Mouse (Mus musculus) limb, embryonic 14.5 days (tissue): ENCODE data around the gene Ap1b1. TPM values are rescaled to one million over a fixed set of nuclear protein-coding genes. Genes with fewer than 3 reads are reported as not detected.

Experiments
- ATAC-seq: fragments of 200-750 bp; cut with Nextera tagmentation; 2 replicates; pipeline ENCODE4 v1.8.0; 2017; ENCODE audit warnings: low read depth, moderate number of reproducible peaks, moderate TSS enrichment; ENCODE audit not compliant: low FRiP score
- DNase-seq: peaks from one replicate; pipeline ENCODE4 v3.0.0-alpha.2; 2015; ENCODE audit warnings: low spot score
- H3K27ac ChIP-seq: fragments of 300-500 bp; sonication (generic); replicated peaks from 2 replicates; pipeline ENCODE4 v1.5.1; 2014; ENCODE audit warnings: low read depth, mild to moderate bottlenecking, low read length, moderate library complexity, mixed read lengths
- H3K27me3 ChIP-seq: fragments of 300-500 bp; sonication (generic); 2 replicates; pipeline ENCODE4 v1.6.1; 2014; ENCODE audit warnings: low read length, mixed read lengths; ENCODE audit not compliant: control insufficient read depth, insufficient read depth
- H3K36me3 ChIP-seq: fragments of 300-500 bp; sonication (generic); 2 replicates; pipeline ENCODE4 v1.6.1; 2014; ENCODE audit warnings: mild to moderate bottlenecking, low read length, moderate library complexity, mixed read lengths; ENCODE audit not compliant: control insufficient read depth, insufficient read depth
- H3K4me1 ChIP-seq: fragments of 300-500 bp; sonication (generic); 2 replicates; pipeline ENCODE4 v1.6.1; 2014; ENCODE audit warnings: antibody characterized with exemption, low read length, mixed read lengths; ENCODE audit not compliant: control insufficient read depth, insufficient read depth
- H3K4me2 ChIP-seq: fragments of 300-500 bp; sonication (generic); replicated peaks from 2 replicates; pipeline ENCODE4 v1.6.1; 2014; ENCODE audit warnings: low read depth, mild to moderate bottlenecking, low read length, moderate library complexity; ENCODE audit not compliant: severe bottlenecking
- H3K4me3 ChIP-seq: fragments of 300-500 bp; sonication (generic); replicated peaks from 2 replicates; pipeline ENCODE4 v1.5.1; 2014; ENCODE audit warnings: low read length
- H3K9ac ChIP-seq: fragments of 300-500 bp; sonication (generic); 2 replicates; pipeline ENCODE4 v1.6.1; 2014; ENCODE audit warnings: mild to moderate bottlenecking, low read depth, low read length, moderate library complexity; ENCODE audit not compliant: severe bottlenecking
- H3K9me3 ChIP-seq: fragments of 300-500 bp; sonication (generic); 2 replicates; pipeline ENCODE4 v1.6.1; 2016; ENCODE audit warnings: low read length; ENCODE audit not compliant: control insufficient read depth
- POLR2A ChIP-seq: fragments of 200-500 bp; IDR thresholded peaks from 2 replicates; pipeline ENCODE4 v1.8.0; 2012; ENCODE audit warnings: inconsistent platforms, mild to moderate bottlenecking, moderate library complexity, borderline replicate concordance; ENCODE audit not compliant: insufficient read depth, insufficient read length; ENCODE audit errors: extremely low read depth
- whole genome bisulfite sequencing: fragments of 180-500 bp; shearing (Covaris S2); extraction: QIAGEN DNeasy Blood & Tissue Kit; methylation state at CpG from one replicate; pipeline ENCODE4 v1.1.7; 2014; 5-methylcytosine and 5-hydroxymethylcytosine counted together
- microRNA-seq: library from miRNA; unstranded; fragments of <30 nt; microRNA quantifications from one replicate; pipeline ENCODE4, GENCODE M21; 2016
- polyA plus RNA-seq, 2 experiments: library from polyadenylated mRNA; depleted of rRNA in 1 of 2; stranded (reverse) in 1 of 2; unstranded in 1 of 2; fragments of >200 nt; fragmentation: Nextera tagmentation in 1 of 2; extraction: Ambion mirVana in 1 of 2; gene quantifications; 2 replicates each; pipeline versions ENCODE4 v1.2.1 to v1.2.3; 2012 to 2014

Gene Ap1b1
- polyA plus RNA-seq, 2 experiments, result 49.0 to 52.0 TPM

DNA sequence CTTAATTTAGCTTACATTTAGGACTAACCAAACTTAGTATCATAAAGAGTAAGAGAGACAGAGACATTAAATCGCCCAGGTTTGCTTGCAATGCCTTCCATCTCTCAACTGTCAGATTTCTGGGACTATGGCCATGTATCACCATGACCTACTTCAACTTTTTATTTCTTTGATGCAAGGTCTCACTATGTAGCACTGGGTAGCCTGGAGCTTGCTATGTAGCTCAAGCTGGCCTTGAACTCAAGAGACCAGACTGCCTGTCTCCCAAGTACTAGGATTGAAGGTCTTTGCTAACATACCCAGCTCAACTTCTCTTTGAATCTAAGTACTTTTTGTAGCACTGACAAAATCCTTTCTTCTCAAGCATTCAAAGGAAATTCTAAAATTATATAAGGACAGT, 102.5 kb downstream of the Ap1b1 start:
- Histone ChIP-seq H3K27me3 (no peaks in the 10 kb centered on the region), H3K4me3 (no peak overlapping the region), H3K9me3 (no peaks in the 10 kb centered on the region), H3K9ac (no peak overlapping the region), H3K27ac (no peak overlapping the region), H3K4me2 (no peak overlapping the region), H3K36me3 (peaks cover 86% of the 10 kb centered on the region), H3K4me1 (no peaks in the 10 kb centered on the region; the same call in 1 of the 2 replicates)
- ATAC-seq (no peak), DNase-seq (no peak)
- 89% methylated on average over 1 of the region's 1 CpGs for WGBS
- TF ChIP-seq POLR2A, result no peak

GRCm38 (mm10) chr11:5091706-5092105, 105.1 kb downstream of the Ap1b1 start:
- no peaks in the 10 kb centered on the region for H3K27me3 ChIP-seq
- H3K36me3 ChIP-seq, result peaks cover 61% of the 10 kb centered on the region
- H3K9ac ChIP-seq, result no peak overlapping the region
- H3K27ac ChIP-seq, result no peak overlapping the region
- H3K9me3 ChIP-seq, result no peaks in the 10 kb centered on the region
- no peak overlapping the region for H3K4me3 ChIP-seq
- TF ChIP-seq POLR2A, result no peak
- DNase-seq, result peak; percentile 18
- ATAC-seq, result no peak
- WGBS, result 50% methylated on average over 2 of the region's 2 CpGs
- no peak overlapping the region for H3K4me2 ChIP-seq
- H3K4me1 ChIP-seq, result peaks cover 7% of the 10 kb centered on the region

Small RNA genes within 50 kb of the gene (microRNA-seq; reads per million reads assigned to microRNA genes)
- not detected for gene Gm47296

Other genes with a start within 250 kb of the Ap1b1 start
- gene Cabp7, start 240.0 kb upstream of the Ap1b1 start, polyA plus RNA-seq (2012; rRNA removed), result 0.10 and 0.14 TPM in 2 replicates
- gene Cabp7, start 240.0 kb upstream of the Ap1b1 start, polyA plus RNA-seq (2014; fragmentation: Nextera tagmentation; extraction: Ambion mirVana), result 0.12 and 0.17 TPM in 2 replicates
- 64.9 and 71.5 TPM in 2 replicates for gene Nf2, start 137.3 kb upstream of the Ap1b1 start, polyA plus RNA-seq (2012; rRNA removed)
- gene Nf2, start 137.3 kb upstream of the Ap1b1 start, polyA plus RNA-seq (2014; fragmentation: Nextera tagmentation; extraction: Ambion mirVana), result 37.7 and 44.8 TPM in 2 replicates
- gene Nipsnap1, start 112.9 kb upstream of the Ap1b1 start, polyA plus RNA-seq (2012; rRNA removed), result 34.7 and 38.0 TPM in 2 replicates
- gene Nipsnap1, start 112.9 kb upstream of the Ap1b1 start, polyA plus RNA-seq (2014; fragmentation: Nextera tagmentation; extraction: Ambion mirVana), result 42.9 and 53.8 TPM in 2 replicates
- 32.0 and 39.0 TPM in 2 replicates for gene Thoc5, start 91.5 kb upstream of the Ap1b1 start, polyA plus RNA-seq (2012; rRNA removed)
- gene Thoc5, start 91.5 kb upstream of the Ap1b1 start, polyA plus RNA-seq (2014; fragmentation: Nextera tagmentation; extraction: Ambion mirVana), result 34.0 and 36.5 TPM in 2 replicates
- 0.14 and 0.23 TPM in 2 replicates for gene Nefh, start 38.8 kb upstream of the Ap1b1 start, polyA plus RNA-seq (2012; rRNA removed)
- gene Nefh, start 38.8 kb upstream of the Ap1b1 start, polyA plus RNA-seq (2014; fragmentation: Nextera tagmentation; extraction: Ambion mirVana), result 0.28 and 0.32 TPM in 2 replicates
- gene Rasl10a, start 71.3 kb downstream of the Ap1b1 start, polyA plus RNA-seq (2012; rRNA removed), result 8.6 and 11.2 TPM in 2 replicates
- gene Rasl10a, start 71.3 kb downstream of the Ap1b1 start, polyA plus RNA-seq (2014; fragmentation: Nextera tagmentation; extraction: Ambion mirVana), result 5.9 and 6.6 TPM in 2 replicates
- 41.4 and 54.1 TPM in 2 replicates for gene Gas2l1, start 78.5 kb downstream of the Ap1b1 start, polyA plus RNA-seq (2012; rRNA removed)
- gene Gas2l1, start 78.5 kb downstream of the Ap1b1 start, polyA plus RNA-seq (2014; fragmentation: Nextera tagmentation; extraction: Ambion mirVana), result 38.0 and 43.9 TPM in 2 replicates
- 48.1 and 63.9 TPM in 2 replicates for gene Rhbdd3, start 112.1 kb downstream of the Ap1b1 start, polyA plus RNA-seq (2012; rRNA removed)
- 24.6 and 27.4 TPM in 2 replicates for gene Rhbdd3, start 112.1 kb downstream of the Ap1b1 start, polyA plus RNA-seq (2014; fragmentation: Nextera tagmentation; extraction: Ambion mirVana)
- 828 and 880 TPM in 2 replicates for gene Ewsr1, start 112.4 kb downstream of the Ap1b1 start, polyA plus RNA-seq (2012; rRNA removed)
- gene Ewsr1, start 112.4 kb downstream of the Ap1b1 start, polyA plus RNA-seq (2014; fragmentation: Nextera tagmentation; extraction: Ambion mirVana), result 357 and 409 TPM in 2 replicates
- 25.3 and 25.7 TPM in 2 replicates for gene Emid1, start 165.4 kb downstream of the Ap1b1 start, polyA plus RNA-seq (2012; rRNA removed)
- gene Emid1, start 165.4 kb downstream of the Ap1b1 start, polyA plus RNA-seq (2014; fragmentation: Nextera tagmentation; extraction: Ambion mirVana), result 30.9 and 32.2 TPM in 2 replicates